Mouse (Mus musculus): ENCODE results near the gene Gpr157.

Gene Gpr157

GRCm38 (mm10) chr4:150151045-150151444, 63.9 kb downstream of the Gpr157 start:
- no peak for DNase-seq (ENCODE audit: low spot score)

GRCm38 (mm10) chr4:150152483-150152882, 65.3 kb downstream of the Gpr157 start:
- DNase-seq (ENCODE audit: low spot score) = no peak

- DNase-seq (ENCODE audit: low spot score) = no peak
These were observed 68.1 kb downstream of the Gpr157 start for GRCm38 (mm10) chr4:150155301-150155700.
